Mouse (Mus musculus) G1E (cell line): ENCODE measurements at regions not wholly inside any gene's neighbourhood (a gene's known extent, or its start where the extent isn't known, plus 50 kb on each side); places are given as distances from the start of the nearest gene placed in this dataset.

Experiments used
- CTCF ChIP-seq: IDR thresholded peaks from 2 replicates; pipeline ENCODE4 v1.5.1; 2012; ENCODE audit warnings: low read depth, low read length, inconsistent platforms, mixed read lengths
- GATA1 ChIP-seq: IDR thresholded peaks from 2 replicates; pipeline ENCODE4 v1.6.1; 2012; ENCODE audit warnings: borderline replicate concordance, low read length, inconsistent platforms, mixed read lengths
- GATA2 ChIP-seq: IDR thresholded peaks from 2 replicates; pipeline ENCODE4 v1.6.1; 2012; ENCODE audit warnings: low read depth, low read length, inconsistent platforms, borderline replicate concordance
- TAL1 ChIP-seq: conservative IDR thresholded peaks from 2 replicates; pipeline ENCODE4 v1.6.1; 2012; ENCODE audit warnings: low read depth, low read length, inconsistent platforms, mixed read lengths

DNA sequence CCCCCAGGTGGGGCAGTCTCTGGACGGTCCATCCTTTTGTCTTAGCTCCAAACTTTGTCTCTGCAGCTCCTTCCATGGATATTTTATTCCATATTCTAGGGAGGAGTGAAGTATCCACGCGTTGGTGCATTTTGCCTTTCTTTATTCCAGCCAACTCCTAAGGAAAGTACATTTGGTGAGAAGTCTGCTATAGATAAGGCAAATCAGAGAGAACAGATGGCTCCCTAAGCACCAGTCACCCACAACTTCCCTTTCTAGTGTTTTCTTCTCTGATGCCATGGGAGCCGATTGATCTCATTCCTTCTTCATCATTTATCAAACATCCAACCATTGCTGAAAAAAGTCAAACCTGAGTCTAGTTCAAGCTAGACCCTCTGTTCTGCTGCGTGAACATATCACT lies 391.4 kb downstream of the Car8 start:
- TF ChIP-seq CTCF (no peak), GATA1 (no peak), TAL1 (no peak), GATA2 (no peak)
